Mouse (Mus musculus) embryonic facial prominence, embryonic 13.5 days (tissue): Measurements from ENCODE around the gene Kng1. TPM values are rescaled to one million over a fixed set of nuclear protein-coding genes. Genes with fewer than 3 reads are reported as not detected.

ENCODE experiments used
- ATAC-seq: fragments of 200-750 bp; cut with Nextera tagmentation; 2 replicates; pipeline ENCODE4 v1.8.0; 2017; ENCODE audit warnings: low read depth; ENCODE audit not compliant: insufficient number of reproducible peaks, insufficient read depth, low FRiP score, low TSS enrichment
- H3K27ac ChIP-seq: fragments of 300-500 bp; sonication (generic); 2 replicates; pipeline ENCODE4 v1.5.1; 2015; ENCODE audit warnings: moderate library complexity, mild to moderate bottlenecking, inconsistent platforms
- H3K27me3 ChIP-seq: fragments of 300-500 bp; sonication (generic); 2 replicates; pipeline ENCODE4 v1.6.1; 2015; ENCODE audit warnings: mild to moderate bottlenecking, inconsistent platforms
- H3K36me3 ChIP-seq: fragments of 300-500 bp; sonication (generic); 2 replicates; pipeline ENCODE4 v1.6.1; 2015; ENCODE audit warnings: mild to moderate bottlenecking, inconsistent platforms
- H3K4me1 ChIP-seq: fragments of 300-500 bp; sonication (generic); 2 replicates; pipeline ENCODE4 v1.6.1; 2015; ENCODE audit warnings: inconsistent platforms
- H3K4me2 ChIP-seq: fragments of 300-500 bp; sonication (generic); 2 replicates; pipeline ENCODE4 v1.6.1; 2015; ENCODE audit warnings: moderate library complexity, mild to moderate bottlenecking, inconsistent platforms
- H3K4me3 ChIP-seq: fragments of 300-500 bp; sonication (generic); 2 replicates; pipeline ENCODE4 v1.5.1; 2015; ENCODE audit warnings: mild to moderate bottlenecking, inconsistent platforms
- H3K9ac ChIP-seq: fragments of 300-500 bp; sonication (generic); 2 replicates; pipeline ENCODE4 v1.6.1; 2015; ENCODE audit warnings: mild to moderate bottlenecking, inconsistent platforms
- H3K9me3 ChIP-seq: fragments of 300-500 bp; sonication (generic); 2 replicates; pipeline ENCODE4 v1.6.1; 2016; ENCODE audit warnings: inconsistent platforms
- WGBS: fragments of 180-500 bp; shearing (Covaris S2); methylation state at CpG from one replicate; pipeline ENCODE4 v1.1.7; 2015; ENCODE audit warnings: mixed read lengths; 5-methylcytosine and 5-hydroxymethylcytosine counted together
- polyA plus RNA-seq: library from polyadenylated mRNA; unstranded; fragments of >200 nt; fragmentation: Nextera tagmentation; extraction: Ambion mirVana; gene quantifications from 2 replicates; pipeline ENCODE4 v1.2.1, GENCODE M21; 2015

The Kng1 gene
- polyA plus RNA-seq, 1 experiment from 2014 or later = not detected

- peak overlapping the region; percentile 100 for H3K9ac ChIP-seq
- H3K4me3 ChIP-seq = peak overlapping the region; percentile 96
- H3K27me3 ChIP-seq = no peaks in the 10 kb centered on the region
- H3K4me2 ChIP-seq = peak overlapping the region; percentile 74
- peaks cover 25% of the 10 kb centered on the region for H3K4me1 ChIP-seq
- no peaks in the 10 kb centered on the region for H3K9me3 ChIP-seq
- peak overlapping the region; percentile 98 for H3K27ac ChIP-seq
- under 1% methylated on average over 52 of the region's 52 CpGs for WGBS
- ATAC-seq = peak; percentile 84
- peaks cover 44% of the 10 kb centered on the region for H3K36me3 ChIP-seq
Measured at GRCm38 (mm10) chr16:23107946-23108759, 50.5 kb downstream of the Kng1 start.

- no peak for ATAC-seq
- H3K36me3 ChIP-seq = peaks cover 48% of the 10 kb centered on the region
- WGBS = 2% methylated on average over 5 of the region's 5 CpGs
- no peaks in the 10 kb centered on the region for H3K27me3 ChIP-seq
- peak overlapping the region; percentile 74 for H3K4me2 ChIP-seq
- peaks cover 25% of the 10 kb centered on the region for H3K4me1 ChIP-seq
- H3K27ac ChIP-seq = peak overlapping the region; percentile 98; the same call in 1 of the 2 replicates
- peak overlapping the region; percentile 96 for H3K4me3 ChIP-seq
- H3K9me3 ChIP-seq = no peaks in the 10 kb centered on the region
- peak overlapping the region; percentile 100 for H3K9ac ChIP-seq
Measured at GRCm38 (mm10) chr16:23108943-23109342, 51.3 kb downstream of the Kng1 start.

- Histone ChIP-seq H3K27ac (peak overlapping the region; percentile 98; the same call in 1 of the 2 replicates), H3K4me1 (peaks cover 25% of the 10 kb centered on the region), H3K27me3 (no peaks in the 10 kb centered on the region), H3K9me3 (no peaks in the 10 kb centered on the region), H3K9ac (peak overlapping the region; percentile 100), H3K4me3 (peak overlapping the region; percentile 96), H3K4me2 (peak overlapping the region; percentile 74), H3K36me3 (peaks cover 54% of the 10 kb centered on the region)
- WGBS = 47% methylated on average over 5 of the region's 5 CpGs
- no peak for ATAC-seq
Measured at GRCm38 (mm10) chr16:23109350-23110280, 52.0 kb downstream of the Kng1 start.

- H3K4me3 ChIP-seq = no peak overlapping the region
- no peak for ATAC-seq
- 80% methylated on average over 12 of the region's 12 CpGs for WGBS
- H3K27me3 ChIP-seq = no peaks in the 10 kb centered on the region
- peaks cover 66% of the 10 kb centered on the region for H3K36me3 ChIP-seq
- peak overlapping the region; percentile 18; the same call in 1 of the 2 replicates for H3K4me2 ChIP-seq
- no peaks in the 10 kb centered on the region for H3K9me3 ChIP-seq
- no peak overlapping the region for H3K9ac ChIP-seq
- H3K4me1 ChIP-seq = peaks cover 25% of the 10 kb centered on the region
- no peak overlapping the region for H3K27ac ChIP-seq
Measured at GRCm38 (mm10) chr16:23112348-23112747, 54.7 kb downstream of the Kng1 start.

GRCm38 (mm10) chr16:23112861-23113435 is 55.3 kb downstream of the Kng1 start:
- ATAC-seq = no peak
- Histone ChIP-seq H3K27ac (no peak overlapping the region), H3K4me3 (no peak overlapping the region), H3K9me3 (no peaks in the 10 kb centered on the region), H3K9ac (no peak overlapping the region), H3K4me2 (no peak overlapping the region), H3K27me3 (no peaks in the 10 kb centered on the region), H3K4me1 (peaks cover 25% of the 10 kb centered on the region), H3K36me3 (peaks cover 71% of the 10 kb centered on the region)
- 56% methylated on average over 9 of the region's 9 CpGs for WGBS

GRCm38 (mm10) chr16:23113903-23114302 is 56.2 kb downstream of the Kng1 start:
- Histone ChIP-seq H3K36me3 (peaks cover 70% of the 10 kb centered on the region), H3K4me2 (no peak overlapping the region), H3K27ac (no peak overlapping the region), H3K4me1 (peaks cover 25% of the 10 kb centered on the region), H3K4me3 (no peak overlapping the region), H3K27me3 (no peaks in the 10 kb centered on the region), H3K9ac (no peak overlapping the region), H3K9me3 (no peaks in the 10 kb centered on the region)
- no peak for ATAC-seq

GRCm38 (mm10) chr16:23114339-23115171 is 56.9 kb downstream of the Kng1 start:
- ATAC-seq = no peak
- peaks cover 70% of the 10 kb centered on the region for H3K36me3 ChIP-seq
- H3K4me2 ChIP-seq = no peak overlapping the region
- H3K27me3 ChIP-seq = no peaks in the 10 kb centered on the region
- no peak overlapping the region for H3K4me3 ChIP-seq
- no peaks in the 10 kb centered on the region for H3K9me3 ChIP-seq
- H3K9ac ChIP-seq = no peak overlapping the region
- H3K27ac ChIP-seq = 0 out of 2 replicates have a peak overlapping the region, but pooled peaks have one; percentile 16
- H3K4me1 ChIP-seq = peaks cover 18% of the 10 kb centered on the region
- 63% methylated on average over 5 of the region's 5 CpGs for WGBS

GRCm38 (mm10) chr16:23115486-23115885 is 57.8 kb downstream of the Kng1 start:
- ATAC-seq = no peak
- Histone ChIP-seq H3K36me3 (peaks cover 67% of the 10 kb centered on the region), H3K9me3 (no peaks in the 10 kb centered on the region), H3K4me3 (no peak overlapping the region), H3K4me1 (peaks cover 10% of the 10 kb centered on the region), H3K27me3 (no peaks in the 10 kb centered on the region), H3K9ac (no peak overlapping the region), H3K27ac (no peak overlapping the region), H3K4me2 (no peak overlapping the region)
- WGBS = 83% methylated on average over 3 of the region's 3 CpGs

GRCm38 (mm10) chr16:23117173-23117572 is 59.5 kb downstream of the Kng1 start:
- Histone ChIP-seq H3K9ac (no peak overlapping the region), H3K27me3 (no peaks in the 10 kb centered on the region), H3K36me3 (peaks cover 64% of the 10 kb centered on the region), H3K4me3 (no peak overlapping the region), H3K4me1 (no peaks in the 10 kb centered on the region), H3K9me3 (no peaks in the 10 kb centered on the region), H3K27ac (no peak overlapping the region), H3K4me2 (no peak overlapping the region)
- 54% methylated on average over 4 of the region's 4 CpGs for WGBS
- ATAC-seq = no peak

GRCm38 (mm10) chr16:23122446-23122845 is 64.8 kb downstream of the Kng1 start:
- Histone ChIP-seq H3K4me2 (no peak overlapping the region), H3K9me3 (no peaks in the 10 kb centered on the region), H3K27ac (no peak overlapping the region), H3K36me3 (peaks cover 47% of the 10 kb centered on the region), H3K9ac (no peak overlapping the region), H3K27me3 (no peaks in the 10 kb centered on the region), H3K4me3 (no peak overlapping the region), H3K4me1 (peaks cover 6% of the 10 kb centered on the region)
- ATAC-seq = no peak
- WGBS = 94% methylated on average over 3 of the region's 3 CpGs

- Histone ChIP-seq H3K4me2 (no peak overlapping the region), H3K27ac (no peak overlapping the region), H3K27me3 (no peaks in the 10 kb centered on the region), H3K9ac (no peak overlapping the region), H3K36me3 (peaks cover 41% of the 10 kb centered on the region), H3K9me3 (no peaks in the 10 kb centered on the region), H3K4me3 (no peak overlapping the region), H3K4me1 (peaks cover 6% of the 10 kb centered on the region)
- WGBS = 92% methylated on average over 4 of the region's 4 CpGs
- no peak for ATAC-seq
Measured at GRCm38 (mm10) chr16:23123104-23123503, 65.4 kb downstream of the Kng1 start.
